Mouse (Mus musculus) G1E (cell line): Measurements from ENCODE around the gene Bcl2l12. TPM values are rescaled to one million over a fixed set of nuclear protein-coding genes. Genes with fewer than 3 reads are reported as not detected.

ENCODE experiments used
- ATAC-seq: 2 replicates; pipeline ENCODE4 v1.8.0; 2016; ENCODE audit warnings: mild to moderate bottlenecking; ENCODE audit not compliant: insufficient number of reproducible peaks, poor library complexity, low FRiP score, severe bottlenecking; ENCODE audit errors: extremely low read depth
- DNase-seq: peaks from one replicate; pipeline ENCODE4 v3.0.0; 2012; ENCODE audit warnings: low spot score
- H3K27me3 ChIP-seq: 2 replicates; pipeline ENCODE4 v1.6.1; 2012; ENCODE audit warnings: mild to moderate bottlenecking, low read length, inconsistent platforms; ENCODE audit not compliant: insufficient read depth
- H3K36me3 ChIP-seq: replicated peaks from 2 replicates; pipeline ENCODE3; 2012; ENCODE audit warnings: mild to moderate bottlenecking, inconsistent platforms
- H3K4me1 ChIP-seq: 2 replicates; pipeline ENCODE4 v1.6.1; 2012; ENCODE audit warnings: low read depth, low read length, inconsistent platforms, mixed read lengths; ENCODE audit not compliant: insufficient read depth
- H3K4me3 ChIP-seq: 2 replicates; pipeline ENCODE4 v1.5.1; 2012; ENCODE audit warnings: low read depth, mild to moderate bottlenecking, inconsistent platforms, low read length, moderate library complexity, mixed read lengths
- H3K9me3 ChIP-seq: replicated peaks from 2 replicates; pipeline ENCODE4 v1.6.1; 2012; ENCODE audit warnings: inconsistent platforms
- CTCF ChIP-seq: IDR thresholded peaks from 2 replicates; pipeline ENCODE4 v1.5.1; 2012; ENCODE audit warnings: low read depth, low read length, inconsistent platforms, mixed read lengths
- GATA1 ChIP-seq: IDR thresholded peaks from 2 replicates; pipeline ENCODE4 v1.6.1; 2012; ENCODE audit warnings: borderline replicate concordance, low read length, inconsistent platforms, mixed read lengths
- GATA2 ChIP-seq: IDR thresholded peaks from 2 replicates; pipeline ENCODE4 v1.6.1; 2012; ENCODE audit warnings: low read depth, low read length, inconsistent platforms, borderline replicate concordance
- POLR2AphosphoS5 ChIP-seq: IDR thresholded peaks from 2 replicates; pipeline ENCODE4 v1.6.1; 2012; ENCODE audit warnings: low read depth, low read length, inconsistent platforms; ENCODE audit not compliant: insufficient replicate concordance
- TAL1 ChIP-seq: conservative IDR thresholded peaks from 2 replicates; pipeline ENCODE4 v1.6.1; 2012; ENCODE audit warnings: low read depth, low read length, inconsistent platforms, mixed read lengths
- polyA plus RNA-seq: library from polyadenylated mRNA; stranded (reverse); fragments of >175 nt; gene quantifications from 2 replicates; pipeline ENCODE4 v1.2.3, GENCODE M21; 2012
- total RNA-seq, 2 experiments: library from RNA; stranded (forward) in 1 of 2; stranded (reverse) in 1 of 2; fragments of 200-1000 nt in 1 of 2; fragments of >200 nt in 1 of 2; fragmentation: Nextera tagmentation in 1 of 2; gene quantifications; 2 replicates each; pipeline ENCODE4 v1.2.3; 2014 to 2017

Bcl2l12 gene
- total and polyA plus RNA-seq, 3 experiments, result 11.1 to 74.6 (median 15.6) TPM

GRCm38 (mm10) chr7:44949922-44950321, 48.6 kb downstream of the Bcl2l12 start:
- H3K36me3 ChIP-seq, result no peaks in the 10 kb centered on the region
- no peak overlapping the region for H3K4me3 ChIP-seq
- ATAC-seq, result no peak
- DNase-seq, result no peak
- TF ChIP-seq GATA2, result no peak
- peaks cover 28% of the 10 kb centered on the region for H3K4me1 ChIP-seq
- H3K9me3 ChIP-seq, result no peaks in the 10 kb centered on the region
- H3K27me3 ChIP-seq, result peaks cover 62% of the 10 kb centered on the region

- Histone ChIP-seq H3K27me3 (peaks cover 36% of the 10 kb centered on the region), H3K4me1 (peaks cover 3% of the 10 kb centered on the region; the same call in 1 of the 2 replicates), H3K9me3 (no peaks in the 10 kb centered on the region), H3K4me3 (no peak within 1 kb of the TSS), H3K36me3 (no peaks in the 10 kb centered on the region)
- DNase-seq (no peak), ATAC-seq (no peak)
- TF ChIP-seq POLR2AphosphoS5 (no peak), TAL1 (no peak), GATA1 (no peak), GATA2 (no peak), CTCF (no peak)
These were observed 55.6 kb downstream of the Bcl2l12 start, which contains the start of gene Tsks for GRCm38 (mm10) chr7:44942904-44943303. Tsks (plus strand) TSS chr7:44943204.

Other genes starting within 250 kb of the Bcl2l12 start
Only the 20 nearest of the 36 such genes appear.
- gene Pnkp, start 141.6 kb downstream of the Bcl2l12 start, total RNA-seq (2014; fragmentation: Nextera tagmentation), result 20.5 and 35.8 TPM in 2 replicates
- gene Pnkp, start 141.6 kb downstream of the Bcl2l12 start, total RNA-seq (2017), result 28.2 and 36.2 TPM in 2 replicates
- gene Pnkp, start 141.6 kb downstream of the Bcl2l12 start, polyA plus RNA-seq, result 33.0 and 35.9 TPM in 2 replicates
- 65.9 and 75.4 TPM in 2 replicates for gene Ptov1, start 128.9 kb downstream of the Bcl2l12 start, total RNA-seq (2014; fragmentation: Nextera tagmentation)
- gene Ptov1, start 128.9 kb downstream of the Bcl2l12 start, total RNA-seq (2017), result 27.2 and 33.2 TPM in 2 replicates
- gene Ptov1, start 128.9 kb downstream of the Bcl2l12 start, polyA plus RNA-seq, result 145 and 150 TPM in 2 replicates
- 77.5 and 96.6 TPM in 2 replicates for gene Med25, start 106.0 kb downstream of the Bcl2l12 start, total RNA-seq (2014; fragmentation: Nextera tagmentation)
- gene Med25, start 106.0 kb downstream of the Bcl2l12 start, total RNA-seq (2017), result 14.0 and 16.5 TPM in 2 replicates
- 367 and 482 TPM in 2 replicates for gene Med25, start 106.0 kb downstream of the Bcl2l12 start, polyA plus RNA-seq
- 13.6 and 17.8 TPM in 2 replicates for gene Fuz, start 102.6 kb downstream of the Bcl2l12 start, total RNA-seq (2014; fragmentation: Nextera tagmentation)
- gene Fuz, start 102.6 kb downstream of the Bcl2l12 start, total RNA-seq (2017), result 16.8 and 19.0 TPM in 2 replicates
- gene Fuz, start 102.6 kb downstream of the Bcl2l12 start, polyA plus RNA-seq, result 37.5 and 49.0 TPM in 2 replicates
- gene Ap2a1, start 69.2 kb downstream of the Bcl2l12 start, total RNA-seq (2014; fragmentation: Nextera tagmentation), result 68.8 and 98.0 TPM in 2 replicates
- 19.8 and 30.8 TPM in 2 replicates for gene Ap2a1, start 69.2 kb downstream of the Bcl2l12 start, total RNA-seq (2017)
- 92.1 and 98.8 TPM in 2 replicates for gene Ap2a1, start 69.2 kb downstream of the Bcl2l12 start, polyA plus RNA-seq
- gene Tsks, start 55.5 kb downstream of the Bcl2l12 start, total RNA-seq (2014; fragmentation: Nextera tagmentation), result not detected in 2 replicates
- gene Tsks, start 55.5 kb downstream of the Bcl2l12 start, total RNA-seq (2017), result not detected in 2 replicates
- gene Tsks, start 55.5 kb downstream of the Bcl2l12 start, polyA plus RNA-seq, result 0.29 and 0.44 TPM in 2 replicates
- 0.53 and 2.4 TPM in 2 replicates for gene Cpt1c, start 23.9 kb downstream of the Bcl2l12 start, total RNA-seq (2014; fragmentation: Nextera tagmentation)
- 0.11 and 0.23 TPM in 2 replicates for gene Cpt1c, start 23.9 kb downstream of the Bcl2l12 start, total RNA-seq (2017)
- 0.28 and 0.33 TPM in 2 replicates for gene Cpt1c, start 23.9 kb downstream of the Bcl2l12 start, polyA plus RNA-seq
- 165 and 169 TPM in 2 replicates for gene Prmt1, start 12.1 kb downstream of the Bcl2l12 start, total RNA-seq (2014; fragmentation: Nextera tagmentation)
- 97.2 and 113 TPM in 2 replicates for gene Prmt1, start 12.1 kb downstream of the Bcl2l12 start, total RNA-seq (2017)
- gene Prmt1, start 12.1 kb downstream of the Bcl2l12 start, polyA plus RNA-seq, result 89.5 and 105 TPM in 2 replicates
- 129 and 135 TPM in 2 replicates for gene Irf3, start 1.1 kb downstream of the Bcl2l12 start, total RNA-seq (2014; fragmentation: Nextera tagmentation)
- gene Irf3, start 1.1 kb downstream of the Bcl2l12 start, total RNA-seq (2017), result 107 and 135 TPM in 2 replicates
- 65.6 and 87.1 TPM in 2 replicates for gene Irf3, start 1.1 kb downstream of the Bcl2l12 start, polyA plus RNA-seq
- 66.0 and 111 TPM in 2 replicates for gene Scaf1, start 17.7 kb upstream of the Bcl2l12 start, total RNA-seq (2014; fragmentation: Nextera tagmentation)
- gene Scaf1, start 17.7 kb upstream of the Bcl2l12 start, total RNA-seq (2017), result 11.3 and 13.5 TPM in 2 replicates
- gene Scaf1, start 17.7 kb upstream of the Bcl2l12 start, polyA plus RNA-seq, result 203 and 244 TPM in 2 replicates
- gene Rras, start 19.2 kb upstream of the Bcl2l12 start, total RNA-seq (2014; fragmentation: Nextera tagmentation), result 16.3 and 22.1 TPM in 2 replicates
- 3.1 and 3.2 TPM in 2 replicates for gene Rras, start 19.2 kb upstream of the Bcl2l12 start, total RNA-seq (2017)
- gene Rras, start 19.2 kb upstream of the Bcl2l12 start, polyA plus RNA-seq, result 5.6 and 6.9 TPM in 2 replicates
- 36.7 and 42.4 TPM in 2 replicates for gene Prr12, start 54.2 kb upstream of the Bcl2l12 start, total RNA-seq (2014; fragmentation: Nextera tagmentation)
- 1.6 and 2.0 TPM in 2 replicates for gene Prr12, start 54.2 kb upstream of the Bcl2l12 start, total RNA-seq (2017)
- 91.6 and 98.4 TPM in 2 replicates for gene Prr12, start 54.2 kb upstream of the Bcl2l12 start, polyA plus RNA-seq
- 43.6 and 49.1 TPM in 2 replicates for gene Nosip, start 63.7 kb upstream of the Bcl2l12 start, total RNA-seq (2014; fragmentation: Nextera tagmentation)
- 38.9 and 49.4 TPM in 2 replicates for gene Nosip, start 63.7 kb upstream of the Bcl2l12 start, total RNA-seq (2017)
- gene Nosip, start 63.7 kb upstream of the Bcl2l12 start, polyA plus RNA-seq, result 104 and 110 TPM in 2 replicates
- gene Prrg2, start 64.0 kb upstream of the Bcl2l12 start, total RNA-seq (2014; fragmentation: Nextera tagmentation), result 11.5 and 17.8 TPM in 2 replicates
- 6.8 and 9.5 TPM in 2 replicates for gene Prrg2, start 64.0 kb upstream of the Bcl2l12 start, total RNA-seq (2017)
- gene Prrg2, start 64.0 kb upstream of the Bcl2l12 start, polyA plus RNA-seq, result 34.7 and 38.8 TPM in 2 replicates
- 0.49 TPM in 1 of 2 replicates, not detected in the other for gene Rcn3, start 93.5 kb upstream of the Bcl2l12 start, total RNA-seq (2014; fragmentation: Nextera tagmentation)
- not detected in 2 replicates for gene Rcn3, start 93.5 kb upstream of the Bcl2l12 start, total RNA-seq (2017)
- 0.31 and 0.33 TPM in 2 replicates for gene Rcn3, start 93.5 kb upstream of the Bcl2l12 start, polyA plus RNA-seq
- not detected in 2 replicates for gene Fcgrt, start 105.1 kb upstream of the Bcl2l12 start, total RNA-seq (2014; fragmentation: Nextera tagmentation)
- not detected in 2 replicates for gene Fcgrt, start 105.1 kb upstream of the Bcl2l12 start, total RNA-seq (2017)
- gene Fcgrt, start 105.1 kb upstream of the Bcl2l12 start, polyA plus RNA-seq, result not detected in 2 replicates
- gene Rps11, start 125.7 kb upstream of the Bcl2l12 start, total RNA-seq (2014; fragmentation: Nextera tagmentation), result 916 and 1,000 TPM in 2 replicates
- gene Rps11, start 125.7 kb upstream of the Bcl2l12 start, total RNA-seq (2017), result 1,298 and 1,329 TPM in 2 replicates
- 151 and 217 TPM in 2 replicates for gene Rps11, start 125.7 kb upstream of the Bcl2l12 start, polyA plus RNA-seq
- 1,386 and 1,478 TPM in 2 replicates for gene Rpl13a, start 130.0 kb upstream of the Bcl2l12 start, total RNA-seq (2014; fragmentation: Nextera tagmentation)
- 2,356 and 2,406 TPM in 2 replicates for gene Rpl13a, start 130.0 kb upstream of the Bcl2l12 start, total RNA-seq (2017)
- 5,469 and 6,084 TPM in 2 replicates for gene Rpl13a, start 130.0 kb upstream of the Bcl2l12 start, polyA plus RNA-seq
- not detected in 2 replicates for gene Gm45713, start 137.5 kb upstream of the Bcl2l12 start, total RNA-seq (2014; fragmentation: Nextera tagmentation)
- gene Gm45713, start 137.5 kb upstream of the Bcl2l12 start, total RNA-seq (2017), result 0.16 and 0.23 TPM in 2 replicates
- gene Gm45713, start 137.5 kb upstream of the Bcl2l12 start, polyA plus RNA-seq, result 1.0 and 1.3 TPM in 2 replicates
- gene Flt3l, start 137.7 kb upstream of the Bcl2l12 start, total RNA-seq (2014; fragmentation: Nextera tagmentation), result 75.7 and 76.5 TPM in 2 replicates
- 41.0 and 48.6 TPM in 2 replicates for gene Flt3l, start 137.7 kb upstream of the Bcl2l12 start, total RNA-seq (2017)
- gene Flt3l, start 137.7 kb upstream of the Bcl2l12 start, polyA plus RNA-seq, result 31.7 and 38.8 TPM in 2 replicates